Mouse (Mus musculus) hindbrain, embryonic 11.5 days (tissue): Measurements from ENCODE around the gene Erich6. TPM values are rescaled to one million over a fixed set of nuclear protein-coding genes. Genes with fewer than 3 reads are reported as not detected.

ENCODE experiments used
- ATAC-seq: fragments of 200-750 bp; cut with Nextera tagmentation; 2 replicates; pipeline ENCODE4 v1.8.0; 2017; ENCODE audit warnings: mild to moderate bottlenecking, moderate TSS enrichment, moderate library complexity; ENCODE audit not compliant: low FRiP score
- DNase-seq: peaks from one replicate; pipeline ENCODE4 v3.0.0-alpha.2; 2015; ENCODE audit warnings: low spot score
- H3K27ac ChIP-seq: fragments of 300-500 bp; sonication (generic); 2 replicates; pipeline ENCODE4 v1.5.1; 2014; ENCODE audit warnings: mild to moderate bottlenecking, low read depth, low read length
- H3K27me3 ChIP-seq: fragments of 300-500 bp; sonication (generic); 2 replicates; pipeline ENCODE4 v1.6.1; 2014; ENCODE audit warnings: mild to moderate bottlenecking, low read length, moderate library complexity, mixed read lengths; ENCODE audit not compliant: control insufficient read depth, insufficient read depth
- H3K36me3 ChIP-seq: fragments of 300-500 bp; sonication (generic); 2 replicates; pipeline ENCODE4 v1.6.1; 2014; ENCODE audit warnings: mild to moderate bottlenecking, low read length, moderate library complexity, mixed read lengths; ENCODE audit not compliant: control insufficient read depth, insufficient read depth
- H3K4me1 ChIP-seq: fragments of 300-500 bp; sonication (generic); replicated peaks from 2 replicates; pipeline ENCODE4 v1.6.1; 2014; ENCODE audit warnings: low read length, mixed read lengths; ENCODE audit not compliant: control insufficient read depth, insufficient read depth
- H3K4me2 ChIP-seq: fragments of 300-500 bp; sonication (generic); replicated peaks from 2 replicates; pipeline ENCODE4 v1.6.1; 2014; ENCODE audit warnings: mild to moderate bottlenecking, low read depth, low read length
- H3K4me3 ChIP-seq: fragments of 300-500 bp; sonication (generic); 2 replicates; pipeline ENCODE4 v1.5.1; 2014; ENCODE audit warnings: low read depth, low read length
- H3K9ac ChIP-seq: fragments of 300-500 bp; sonication (generic); 2 replicates; pipeline ENCODE4 v1.6.1; 2014; ENCODE audit warnings: low read depth, low read length
- H3K9me3 ChIP-seq: fragments of 300-500 bp; sonication (generic); 2 replicates; pipeline ENCODE4 v1.6.1; 2016; ENCODE audit warnings: low read length; ENCODE audit not compliant: control insufficient read depth
- WGBS: fragments of 180-500 bp; shearing (Covaris S2); extraction: QIAGEN DNeasy Blood & Tissue Kit; methylation state at CpG from one replicate; pipeline ENCODE4 v1.1.7; 2014; 5-methylcytosine and 5-hydroxymethylcytosine counted together
- polyA plus RNA-seq: library from polyadenylated mRNA; unstranded; fragments of >200 nt; fragmentation: Nextera tagmentation; extraction: Ambion mirVana; gene quantifications from 2 replicates; pipeline ENCODE4 v1.2.1, GENCODE M21; 2014

Gene Erich6
- 0.08 and 0.12 TPM in 2 replicates for polyA plus RNA-seq

DNA sequence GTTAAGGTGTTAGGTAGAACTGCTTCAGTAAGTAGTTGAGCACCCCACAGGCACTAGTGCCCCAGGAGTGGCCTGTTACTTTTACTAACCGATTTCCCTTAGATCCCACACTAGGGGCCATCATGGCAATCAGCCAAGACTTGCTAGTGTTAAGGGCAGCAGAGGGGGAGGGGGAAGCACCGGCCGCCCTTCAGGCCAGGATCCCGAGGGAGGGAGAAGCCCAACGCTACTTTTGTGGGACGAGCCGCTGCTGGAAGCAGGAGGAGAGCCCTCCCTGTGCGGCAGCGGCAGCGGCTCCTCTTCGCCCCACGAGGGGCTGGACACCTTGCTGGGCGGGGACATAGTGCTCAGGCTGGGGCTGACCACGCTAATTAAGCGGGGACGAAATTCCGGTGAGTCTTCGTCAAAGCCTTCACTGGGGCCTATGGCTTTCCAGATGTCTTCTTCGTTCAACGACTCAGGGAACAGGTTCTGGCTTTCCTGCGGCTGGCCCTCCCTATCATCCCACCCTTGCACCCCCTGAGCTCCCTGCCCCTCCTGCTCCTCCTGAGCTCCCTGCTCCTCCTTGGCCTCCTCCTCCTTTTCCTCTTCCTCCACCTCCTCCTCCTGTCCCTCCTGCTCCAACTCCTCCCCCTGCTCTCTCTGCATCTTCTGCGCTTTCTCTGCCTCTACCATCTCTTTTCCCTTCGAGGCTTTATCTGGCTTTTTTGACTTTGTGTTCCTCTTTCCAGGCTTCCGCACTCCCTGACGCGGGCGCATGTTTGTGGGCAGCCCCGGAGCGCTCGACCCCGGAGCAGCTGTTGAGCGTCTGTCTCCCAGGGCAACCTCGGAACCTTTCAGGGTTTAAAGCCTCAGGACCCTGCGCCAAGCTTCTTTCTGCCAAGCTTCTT lies at the start of gene Erich6:
Erich6 (minus strand) TSS at position 802 of the 890 bp plus-strand sequence.
- Histone ChIP-seq H3K4me3 (peak within 1 kb of the TSS; percentile 40), H3K27me3 (no peaks in the 10 kb centered on the region), H3K36me3 (no peaks in the 10 kb centered on the region), H3K9me3 (no peaks in the 10 kb centered on the region), H3K4me2 (peak within 1 kb of the TSS; percentile 83), H3K4me1 (no peaks in the 10 kb centered on the region), H3K27ac (no peak within 1 kb of the TSS; the same call in 1 of the 2 replicates), H3K9ac (peak within 1 kb of the TSS; percentile 42)
- ATAC-seq: peak; percentile 88
- WGBS: under 1% methylated on average over 34 of the region's 34 CpGs
- peak; percentile 75 for DNase-seq

DNA sequence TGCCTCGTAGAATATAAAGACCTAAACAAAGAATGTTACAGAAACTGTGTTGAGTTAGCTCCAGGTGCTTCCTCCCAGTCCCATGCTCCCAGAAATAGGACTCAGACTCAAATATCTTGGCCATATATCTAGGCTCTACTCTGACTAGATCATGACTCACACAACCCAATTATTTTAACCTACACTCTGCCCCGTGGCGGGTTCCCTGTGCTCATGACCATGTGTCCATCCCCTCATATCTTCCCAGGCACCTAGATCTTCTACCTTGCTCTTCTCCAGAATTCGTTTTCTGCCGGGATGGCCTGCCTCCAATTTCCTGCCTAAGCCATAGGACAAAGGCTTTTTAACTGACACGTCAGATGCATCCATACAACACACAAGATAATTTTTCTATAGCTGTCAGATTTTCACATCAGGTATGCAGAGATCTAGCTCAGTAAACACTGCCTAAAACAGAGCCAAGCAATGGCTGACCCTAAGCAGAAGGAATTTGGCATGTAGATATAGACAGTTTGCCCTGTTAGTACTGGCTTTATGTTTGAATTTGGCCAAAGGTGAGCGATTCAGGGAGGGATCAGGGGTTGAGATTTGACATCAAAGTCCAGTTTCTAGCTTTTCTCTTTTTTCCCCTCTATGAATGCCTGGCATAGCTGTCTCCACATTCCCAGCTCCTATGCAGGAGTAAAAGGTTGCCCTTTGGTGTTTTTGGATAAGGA lies 49.4 kb upstream of the Erich6 start:
- WGBS: 88% methylated on average over 7 of the region's 7 CpGs
- no peaks in the 10 kb centered on the region for H3K9me3 ChIP-seq
- no peaks in the 10 kb centered on the region for H3K4me1 ChIP-seq
- no peak overlapping the region for H3K9ac ChIP-seq
- H3K4me2 ChIP-seq: no peak overlapping the region
- DNase-seq (no peak), ATAC-seq (no peak)
- H3K4me3 ChIP-seq: no peak overlapping the region
- H3K36me3 ChIP-seq: no peaks in the 10 kb centered on the region
- no peak overlapping the region for H3K27ac ChIP-seq
- no peaks in the 10 kb centered on the region for H3K27me3 ChIP-seq

DNA sequence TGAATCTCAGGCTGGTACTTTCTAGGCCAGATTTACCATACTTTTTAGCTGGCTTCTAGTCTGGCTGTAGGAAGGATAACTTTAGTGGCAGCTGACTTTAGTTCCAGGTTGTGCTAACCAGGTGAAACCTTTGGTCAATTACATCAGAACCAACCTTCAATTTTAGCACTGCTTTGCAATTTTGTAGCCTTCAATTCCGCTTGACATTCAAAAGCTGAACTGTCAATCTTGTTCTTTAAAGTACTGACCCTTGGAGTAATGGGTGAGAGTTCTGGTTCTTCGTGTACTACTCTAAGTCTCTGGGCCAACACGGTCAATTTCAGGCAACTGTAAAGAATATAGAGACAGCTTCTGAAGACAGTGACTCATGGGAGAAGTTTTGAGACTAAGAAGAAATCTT lies 48.4 kb upstream of the Erich6 start:
- Histone ChIP-seq H3K9me3 (no peaks in the 10 kb centered on the region), H3K4me2 (no peak overlapping the region), H3K27me3 (no peaks in the 10 kb centered on the region), H3K4me1 (no peaks in the 10 kb centered on the region), H3K9ac (no peak overlapping the region), H3K27ac (no peak overlapping the region), H3K36me3 (no peaks in the 10 kb centered on the region), H3K4me3 (no peak overlapping the region)
- no peak for DNase-seq
- WGBS: 88% methylated on average over 3 of the region's 3 CpGs
- no peak for ATAC-seq

DNA sequence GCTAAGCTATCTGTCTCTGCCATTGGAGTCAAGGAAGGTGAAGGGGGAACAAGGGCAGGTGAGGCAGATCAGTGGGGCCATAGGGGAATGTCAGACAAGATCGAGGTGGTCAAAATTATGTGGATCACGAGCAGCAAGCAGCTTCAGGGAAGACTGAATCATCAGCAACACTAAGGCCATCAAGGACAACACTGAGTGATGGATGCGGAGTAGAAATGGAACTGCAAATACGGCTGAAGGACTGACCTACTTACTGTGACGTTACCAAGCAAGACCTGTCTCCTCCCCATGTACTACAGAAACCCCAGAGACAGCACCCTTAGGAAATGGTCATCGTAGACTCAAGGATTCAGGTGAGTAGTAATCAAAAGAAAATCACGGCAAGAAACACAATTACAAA lies 46.3 kb upstream of the Erich6 start:
- Histone ChIP-seq H3K4me3 (no peak overlapping the region), H3K4me2 (no peak overlapping the region), H3K4me1 (no peaks in the 10 kb centered on the region), H3K9ac (no peak overlapping the region), H3K9me3 (no peaks in the 10 kb centered on the region), H3K27me3 (no peaks in the 10 kb centered on the region), H3K36me3 (no peaks in the 10 kb centered on the region), H3K27ac (no peak overlapping the region)
- WGBS: 85% methylated on average over 7 of the region's 7 CpGs
- ATAC-seq (no peak), DNase-seq (no peak)

GRCm38 (mm10) chr3:58682336-58682735 lies 45.3 kb upstream of the Erich6 start:
- Histone ChIP-seq H3K36me3 (no peaks in the 10 kb centered on the region), H3K4me1 (no peaks in the 10 kb centered on the region), H3K27ac (no peak overlapping the region), H3K4me3 (no peak overlapping the region), H3K9me3 (no peaks in the 10 kb centered on the region), H3K9ac (no peak overlapping the region), H3K4me2 (no peak overlapping the region), H3K27me3 (no peaks in the 10 kb centered on the region)
- WGBS: 85% methylated on average over 4 of the region's 4 CpGs
- DNase-seq: no peak
- no peak for ATAC-seq

GRCm38 (mm10) chr3:58681831-58682230 lies 44.8 kb upstream of the Erich6 start:
- 78% methylated on average over 2 of the region's 2 CpGs for WGBS
- no peak for ATAC-seq
- H3K9me3 ChIP-seq: no peaks in the 10 kb centered on the region
- no peaks in the 10 kb centered on the region for H3K36me3 ChIP-seq
- no peaks in the 10 kb centered on the region for H3K4me1 ChIP-seq
- H3K27ac ChIP-seq: no peak overlapping the region
- no peak for DNase-seq
- no peak overlapping the region for H3K4me2 ChIP-seq
- H3K27me3 ChIP-seq: no peaks in the 10 kb centered on the region
- H3K4me3 ChIP-seq: no peak overlapping the region
- no peak overlapping the region for H3K9ac ChIP-seq

DNA sequence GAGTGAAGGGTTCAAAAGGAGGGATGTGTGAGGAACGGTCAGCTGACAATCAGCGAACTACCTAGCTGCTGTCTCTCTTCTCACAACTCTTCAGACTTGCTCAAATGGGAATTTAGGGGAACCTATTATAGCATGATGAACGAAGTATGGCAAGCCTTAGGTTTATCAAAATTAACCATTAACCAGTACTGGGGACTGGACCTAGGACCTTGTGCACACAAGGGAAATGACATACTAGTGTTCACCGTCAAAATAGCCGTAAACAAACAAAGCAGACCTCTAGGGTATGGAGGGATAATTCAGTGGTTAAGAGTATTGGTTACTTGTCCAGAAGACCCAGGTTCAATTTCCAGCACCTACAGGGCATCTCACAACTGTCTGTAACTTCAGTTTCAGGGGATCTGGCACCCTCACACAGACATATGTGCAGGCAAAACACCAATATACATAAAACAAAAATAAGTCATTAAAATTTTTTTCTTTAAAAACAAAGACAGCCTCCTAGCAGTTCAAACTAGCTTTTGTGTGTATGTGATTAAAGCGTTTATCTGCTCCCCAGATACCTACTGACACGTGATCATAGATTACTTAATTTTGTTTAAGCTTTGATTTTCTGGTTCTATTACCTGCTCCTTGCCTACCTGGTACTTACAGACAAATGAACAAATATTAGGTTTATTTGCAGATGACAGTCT lies 44.1 kb upstream of the Erich6 start:
- Histone ChIP-seq H3K27ac (no peak overlapping the region), H3K36me3 (no peaks in the 10 kb centered on the region), H3K27me3 (no peaks in the 10 kb centered on the region), H3K4me2 (no peak overlapping the region), H3K4me1 (no peaks in the 10 kb centered on the region), H3K9ac (no peak overlapping the region), H3K4me3 (no peak overlapping the region), H3K9me3 (no peaks in the 10 kb centered on the region)
- DNase-seq (no peak), ATAC-seq (no peak)
- WGBS: 91% methylated on average over 7 of the region's 7 CpGs

- Histone ChIP-seq H3K4me3 (no peak overlapping the region), H3K9ac (no peak overlapping the region), H3K27me3 (no peaks in the 10 kb centered on the region), H3K4me2 (no peak overlapping the region), H3K4me1 (no peaks in the 10 kb centered on the region), H3K36me3 (no peaks in the 10 kb centered on the region), H3K9me3 (no peaks in the 10 kb centered on the region), H3K27ac (no peak overlapping the region)
- DNase-seq (no peak), ATAC-seq (no peak)
- 66% methylated on average over 4 of the region's 4 CpGs for WGBS
Measured at GRCm38 (mm10) chr3:58679996-58680395, 43.0 kb upstream of the Erich6 start.
